Mouse (Mus musculus): ENCODE data around the gene H60b. TPM values are rescaled to one million over a fixed set of nuclear protein-coding genes. Genes with fewer than 3 reads are reported as not detected.
"Not testable (repeated sequence)": the region's sequence is repeated elsewhere in the genome, so short reads cannot be mapped to it uniquely, and the experiment has no call there.

H60b gene
- polyA plus RNA-seq, 1 experiment from 2014 or later, result 0.57 TPM

DNA sequence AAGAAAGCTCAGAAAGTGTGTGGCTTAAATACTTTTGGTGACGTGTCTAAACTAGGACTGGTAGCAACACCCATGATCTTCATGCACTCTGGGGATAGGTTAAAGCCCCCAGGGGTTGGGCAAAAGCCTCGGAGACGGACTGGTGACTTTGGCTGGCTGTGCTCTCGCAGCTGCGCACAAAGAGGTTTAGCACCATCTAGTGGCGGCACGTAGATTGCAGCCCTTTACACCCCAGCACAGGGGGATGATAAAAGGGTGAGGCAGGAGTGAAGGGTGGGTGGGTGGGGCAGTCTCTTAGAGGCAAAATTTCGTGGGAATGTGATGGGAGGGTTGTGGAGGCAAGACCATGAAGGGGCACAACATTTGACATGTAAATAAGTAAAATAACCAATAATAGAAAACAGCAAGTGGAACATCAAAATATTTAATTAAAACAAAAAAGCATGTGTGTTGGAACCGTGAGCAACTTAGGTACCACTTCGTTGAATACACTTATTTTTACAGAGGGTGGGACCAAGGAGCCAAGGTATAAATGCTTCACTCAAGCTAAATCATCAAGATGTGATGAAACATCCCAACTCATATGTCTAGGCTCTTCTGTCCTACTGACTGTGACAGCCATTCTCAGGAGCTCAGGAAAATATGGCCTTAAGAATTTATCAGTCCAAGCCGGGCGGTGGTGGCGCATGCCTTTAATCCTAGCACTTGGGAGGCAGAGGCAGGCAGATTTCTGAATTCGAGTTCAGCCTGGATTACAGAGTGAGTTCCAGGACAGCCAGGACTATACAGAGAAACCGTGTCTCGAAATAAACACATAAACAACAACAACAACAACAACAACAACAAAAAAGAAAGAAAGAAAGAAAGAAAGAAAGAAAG is 5.6 kb downstream of the H60b start:
- H3K4me2 ChIP-seq (ENCODE audit: low read length), result peak overlapping the region; percentile 39
- 34% methylated on average over 13 of the region's 16 CpGs for WGBS
- H3K4me3 ChIP-seq (ENCODE audit: low read depth, low read length); H3K36me3 ChIP-seq (ENCODE audit: control insufficient read depth, insufficient read depth, low read length); H3K27me3 ChIP-seq (ENCODE audit: control insufficient read depth, insufficient read depth, low read depth, low read length); H3K9me3 ChIP-seq (replicated peaks; ENCODE audit: control insufficient read depth, low read length, poor library complexity, severe bottlenecking); H3K4me1 ChIP-seq (ENCODE audit: control insufficient read depth, insufficient read depth, low read length); H3K27ac ChIP-seq (ENCODE audit: low read length); H3K9ac ChIP-seq (ENCODE audit: low read depth, low read length): not testable (repeated sequence)
- ATAC-seq, result peak; percentile 74

DNA sequence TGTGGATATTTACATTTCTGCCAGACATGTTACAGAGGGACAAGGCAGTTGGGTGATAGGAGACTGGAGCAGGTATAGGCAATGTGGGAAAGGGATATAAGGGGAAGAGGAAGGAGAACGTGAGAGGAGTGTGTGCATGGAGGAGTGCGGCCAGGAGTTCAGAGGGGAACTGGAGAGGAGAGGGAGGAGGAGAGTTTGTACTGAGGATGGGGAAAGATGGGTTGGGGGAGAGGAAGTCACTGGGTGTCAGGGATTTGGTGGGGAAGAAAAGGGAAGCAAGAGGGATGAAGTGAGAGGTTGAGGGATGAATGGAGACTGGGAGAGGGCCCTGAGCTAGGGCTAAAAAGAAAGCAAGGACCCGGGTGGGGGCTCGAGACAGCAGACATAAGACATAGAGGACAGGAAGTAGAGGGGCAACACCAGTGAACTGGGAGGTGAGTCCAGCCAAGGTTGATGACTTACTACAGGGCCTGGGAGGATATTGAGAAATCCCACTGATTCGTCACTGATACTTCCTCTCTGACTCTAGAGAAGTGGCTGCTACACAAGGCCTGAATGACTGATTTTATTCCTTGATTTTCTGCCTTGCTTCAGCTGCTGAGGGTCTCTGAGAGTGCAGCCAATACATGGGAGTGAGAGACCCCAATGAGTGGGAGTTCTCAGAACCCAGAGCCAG is 7.1 kb downstream of the H60b start:
- not testable (repeated sequence) for H3K9ac ChIP-seq (ENCODE audit: low read depth, low read length); H3K27me3 ChIP-seq (ENCODE audit: control insufficient read depth, insufficient read depth, low read depth, low read length); H3K9me3 ChIP-seq (replicated peaks; ENCODE audit: control insufficient read depth, low read length, poor library complexity, severe bottlenecking); H3K4me1 ChIP-seq (ENCODE audit: control insufficient read depth, insufficient read depth, low read length); ATAC-seq; H3K4me2 ChIP-seq (ENCODE audit: low read length); H3K4me3 ChIP-seq (ENCODE audit: low read depth, low read length); H3K27ac ChIP-seq (ENCODE audit: low read length); H3K36me3 ChIP-seq (ENCODE audit: control insufficient read depth, insufficient read depth, low read length)
- 77% methylated on average over 4 of the region's 5 CpGs for WGBS

DNA sequence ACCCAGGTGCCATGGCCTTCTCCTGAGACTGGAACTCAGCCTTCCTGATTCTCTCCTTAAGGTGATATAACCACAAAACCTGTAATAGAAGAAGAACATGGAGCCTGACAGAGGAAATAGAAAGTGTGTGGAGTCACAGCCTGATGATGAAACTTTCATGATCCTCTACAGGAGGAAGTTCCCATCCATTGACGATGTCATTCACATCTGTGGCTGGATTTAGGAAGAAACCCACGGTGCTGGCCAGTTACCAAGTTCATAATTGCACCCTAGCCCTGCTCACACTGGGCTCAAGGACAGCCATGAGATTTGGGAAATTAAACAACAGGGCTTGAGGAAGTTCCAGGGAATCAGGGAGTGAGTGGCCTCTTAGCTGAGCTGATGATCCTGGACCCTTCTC is 7.6 kb downstream of the H60b start:
- not testable (repeated sequence) for ATAC-seq; H3K4me3 ChIP-seq (ENCODE audit: low read depth, low read length); H3K27me3 ChIP-seq (ENCODE audit: control insufficient read depth, insufficient read depth, low read depth, low read length); H3K27ac ChIP-seq (ENCODE audit: low read length); H3K9ac ChIP-seq (ENCODE audit: low read depth, low read length); H3K36me3 ChIP-seq (ENCODE audit: control insufficient read depth, insufficient read depth, low read length); H3K4me2 ChIP-seq (ENCODE audit: low read length); H3K9me3 ChIP-seq (replicated peaks; ENCODE audit: control insufficient read depth, low read length, poor library complexity, severe bottlenecking); H3K4me1 ChIP-seq (ENCODE audit: control insufficient read depth, insufficient read depth, low read length)
- WGBS, result 84% methylated on average over 2 of the region's 2 CpGs

DNA sequence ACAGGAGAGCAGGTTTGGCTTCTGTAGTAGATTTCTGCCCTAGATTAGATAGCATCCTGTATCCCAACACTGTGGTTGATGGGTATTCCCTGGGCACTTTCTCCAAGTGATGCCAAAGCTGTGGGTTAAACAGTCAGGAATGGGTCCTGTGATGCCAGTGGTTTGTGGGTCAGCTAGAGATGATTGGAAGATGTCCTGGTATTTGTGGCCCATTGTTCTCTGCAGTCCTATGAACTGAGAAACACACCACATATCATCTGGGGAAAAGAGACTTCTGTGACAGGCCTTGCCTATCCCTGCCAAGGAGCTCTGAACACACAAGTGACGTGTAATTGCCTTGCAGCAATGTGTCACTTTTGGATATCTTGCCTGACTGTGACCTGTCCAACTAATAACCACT is 8.7 kb downstream of the H60b start:
- H3K4me3 ChIP-seq (ENCODE audit: low read depth, low read length); H3K9ac ChIP-seq (ENCODE audit: low read depth, low read length); H3K4me2 ChIP-seq (ENCODE audit: low read length); H3K36me3 ChIP-seq (ENCODE audit: control insufficient read depth, insufficient read depth, low read length); H3K4me1 ChIP-seq (ENCODE audit: control insufficient read depth, insufficient read depth, low read length); ATAC-seq; H3K27me3 ChIP-seq (ENCODE audit: control insufficient read depth, insufficient read depth, low read depth, low read length); H3K27ac ChIP-seq (ENCODE audit: low read length); H3K9me3 ChIP-seq (replicated peaks; ENCODE audit: control insufficient read depth, low read length, poor library complexity, severe bottlenecking): not testable (repeated sequence)
- 80% methylated on average over 1 of the region's 1 CpGs for WGBS

DNA sequence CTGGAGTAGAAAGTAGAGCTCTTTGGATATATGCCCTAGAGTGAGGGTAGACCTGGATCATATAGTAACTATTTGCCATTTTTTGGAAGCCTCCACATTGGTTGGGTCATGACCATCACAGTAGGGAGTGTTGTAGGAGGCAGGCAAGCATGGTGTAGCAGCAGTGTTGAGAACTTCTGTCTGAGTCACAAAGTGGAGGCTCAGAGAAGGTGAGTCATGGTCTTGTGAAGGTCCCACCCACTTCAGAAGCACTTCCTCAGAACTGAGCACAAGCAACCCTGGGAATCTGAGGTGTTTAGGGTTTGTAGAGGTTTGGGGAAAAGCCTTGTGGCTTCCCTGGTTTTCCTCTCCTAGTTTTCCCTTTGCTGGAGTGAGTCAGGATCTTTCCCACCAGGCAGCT is 10.7 kb downstream of the H60b start:
- not testable (repeated sequence) for H3K4me2 ChIP-seq (ENCODE audit: low read length); H3K27ac ChIP-seq (ENCODE audit: low read length); ATAC-seq; H3K9me3 ChIP-seq (replicated peaks; ENCODE audit: control insufficient read depth, low read length, poor library complexity, severe bottlenecking); H3K4me1 ChIP-seq (ENCODE audit: control insufficient read depth, insufficient read depth, low read length); H3K27me3 ChIP-seq (ENCODE audit: control insufficient read depth, insufficient read depth, low read depth, low read length); H3K9ac ChIP-seq (ENCODE audit: low read depth, low read length); H3K36me3 ChIP-seq (ENCODE audit: control insufficient read depth, insufficient read depth, low read length); H3K4me3 ChIP-seq (ENCODE audit: low read depth, low read length)

DNA sequence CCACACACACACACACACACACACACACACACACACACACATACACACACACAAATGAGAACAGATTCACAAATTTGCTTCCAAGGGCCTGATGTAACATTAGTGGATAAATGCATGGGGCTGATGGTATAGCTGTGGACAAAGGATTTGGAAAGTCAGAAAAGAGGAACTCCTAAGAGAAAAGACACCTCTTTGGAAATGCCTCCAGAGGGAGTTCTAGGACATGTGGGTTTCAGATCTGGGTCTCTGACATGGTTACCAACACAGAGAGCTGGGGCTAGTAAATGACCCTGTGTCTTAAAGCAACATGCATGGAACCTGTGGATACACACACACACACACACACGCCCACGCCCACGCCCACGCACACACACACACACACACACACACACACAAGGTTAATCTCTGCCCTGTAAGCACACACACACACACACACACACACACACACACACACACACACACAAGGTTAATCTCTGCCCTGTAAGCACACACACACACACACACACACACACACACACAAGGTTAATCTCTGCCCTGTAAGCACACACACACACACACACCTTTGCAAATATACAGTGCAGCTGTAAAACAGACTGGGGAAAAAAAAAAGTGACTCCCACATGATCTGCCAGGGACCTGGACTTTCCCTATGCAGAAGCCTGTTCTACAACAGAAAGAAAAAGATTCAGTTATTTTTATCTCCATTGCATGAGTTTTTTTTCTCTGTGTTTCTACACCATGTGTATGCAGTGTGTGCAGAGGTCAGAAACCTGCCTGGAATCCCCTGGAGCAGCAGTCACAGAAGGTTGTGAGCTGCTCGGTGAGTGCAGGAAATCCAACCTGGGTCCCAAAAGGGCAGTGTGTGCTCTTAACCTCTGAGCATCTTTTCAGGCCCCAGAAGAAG is 14.3 kb downstream of the H60b start:
- not testable (repeated sequence) for H3K4me3 ChIP-seq (ENCODE audit: low read depth, low read length); H3K4me2 ChIP-seq (ENCODE audit: low read length); ATAC-seq; H3K9ac ChIP-seq (ENCODE audit: low read depth, low read length); H3K36me3 ChIP-seq (ENCODE audit: control insufficient read depth, insufficient read depth, low read length); H3K4me1 ChIP-seq (ENCODE audit: control insufficient read depth, insufficient read depth, low read length); H3K27me3 ChIP-seq (ENCODE audit: control insufficient read depth, insufficient read depth, low read depth, low read length); H3K9me3 ChIP-seq (replicated peaks; ENCODE audit: control insufficient read depth, low read length, poor library complexity, severe bottlenecking); H3K27ac ChIP-seq (ENCODE audit: low read length)
- 68% methylated on average over 4 of the region's 5 CpGs for WGBS

DNA sequence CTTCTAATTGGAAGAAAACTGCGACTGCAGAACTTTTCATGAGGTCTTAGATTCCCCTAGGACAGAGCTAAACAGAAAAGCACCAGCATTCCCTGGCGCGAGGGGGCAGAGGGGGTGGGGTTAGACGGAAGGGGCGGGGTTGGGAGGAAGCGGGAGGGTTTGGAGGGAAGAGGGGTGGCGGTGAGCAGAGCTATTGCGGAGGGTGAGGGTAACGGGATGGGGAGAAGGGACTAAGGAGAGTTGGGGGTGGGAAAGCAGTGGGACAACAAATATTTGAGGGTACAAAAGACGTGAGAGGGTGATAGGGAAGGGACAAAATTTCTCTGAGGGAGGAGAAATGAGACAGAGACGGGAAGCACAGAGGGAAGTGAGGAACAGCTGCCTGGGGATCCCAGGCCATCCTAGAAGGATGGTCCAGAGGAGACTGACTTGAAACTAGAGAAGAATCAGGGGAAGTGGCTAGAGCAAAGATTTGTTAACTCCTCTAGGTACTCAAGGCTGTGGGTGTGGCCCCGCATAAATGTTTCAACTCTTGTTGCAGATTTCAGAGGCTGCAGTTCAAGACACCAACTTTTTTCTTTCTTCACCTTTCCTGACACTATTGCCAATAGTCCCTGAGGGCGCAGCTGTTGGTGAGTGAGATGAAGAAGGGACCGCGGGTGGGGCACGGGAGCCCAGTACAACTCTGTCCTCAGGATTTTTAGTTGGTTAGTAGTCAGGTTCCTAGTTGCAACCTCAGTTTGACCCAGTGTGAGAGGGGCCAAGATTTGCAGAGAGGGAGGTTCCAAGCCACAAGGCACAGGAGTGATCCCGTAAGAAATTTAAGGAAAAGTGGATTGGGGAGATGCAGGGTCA is 15.2 kb downstream of the H60b start:
- H3K27me3 ChIP-seq (ENCODE audit: control insufficient read depth, insufficient read depth, low read depth, low read length); H3K9ac ChIP-seq (ENCODE audit: low read depth, low read length); H3K9me3 ChIP-seq (replicated peaks; ENCODE audit: control insufficient read depth, low read length, poor library complexity, severe bottlenecking); H3K36me3 ChIP-seq (ENCODE audit: control insufficient read depth, insufficient read depth, low read length); H3K4me3 ChIP-seq (ENCODE audit: low read depth, low read length); H3K4me1 ChIP-seq (ENCODE audit: control insufficient read depth, insufficient read depth, low read length); H3K4me2 ChIP-seq (ENCODE audit: low read length); H3K27ac ChIP-seq (ENCODE audit: low read length): not testable (repeated sequence)
- ATAC-seq, result 0 out of 2 replicates have a peak, but pooled peaks have one; percentile 42
- 17% methylated on average over 11 of the region's 17 CpGs for WGBS

DNA sequence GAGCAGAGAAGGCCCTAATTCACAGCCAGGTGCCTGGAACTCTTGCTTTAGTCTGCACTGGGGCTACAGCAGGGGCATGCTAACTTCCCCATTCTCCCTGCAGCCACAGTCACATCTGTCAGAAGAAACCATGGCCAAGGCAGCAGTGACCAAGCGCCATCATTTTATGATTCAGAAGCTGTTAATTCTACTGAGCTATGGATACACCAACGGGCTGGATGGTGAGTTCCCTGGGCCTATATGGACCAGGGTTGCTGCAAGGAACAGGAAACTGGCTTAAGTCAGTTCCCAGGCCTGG is 15.8 kb downstream of the H60b start:
- not testable (repeated sequence) for H3K36me3 ChIP-seq (ENCODE audit: control insufficient read depth, insufficient read depth, low read length); ATAC-seq; H3K4me3 ChIP-seq (ENCODE audit: low read depth, low read length); H3K9me3 ChIP-seq (replicated peaks; ENCODE audit: control insufficient read depth, low read length, poor library complexity, severe bottlenecking); H3K4me2 ChIP-seq (ENCODE audit: low read length); H3K27ac ChIP-seq (ENCODE audit: low read length); H3K9ac ChIP-seq (ENCODE audit: low read depth, low read length); H3K27me3 ChIP-seq (ENCODE audit: control insufficient read depth, insufficient read depth, low read depth, low read length); H3K4me1 ChIP-seq (ENCODE audit: control insufficient read depth, insufficient read depth, low read length)
- 71% methylated on average over 1 of the region's 2 CpGs for WGBS
